Mouse (Mus musculus): ENCODE measurements around the gene Lyg1.

DNA sequence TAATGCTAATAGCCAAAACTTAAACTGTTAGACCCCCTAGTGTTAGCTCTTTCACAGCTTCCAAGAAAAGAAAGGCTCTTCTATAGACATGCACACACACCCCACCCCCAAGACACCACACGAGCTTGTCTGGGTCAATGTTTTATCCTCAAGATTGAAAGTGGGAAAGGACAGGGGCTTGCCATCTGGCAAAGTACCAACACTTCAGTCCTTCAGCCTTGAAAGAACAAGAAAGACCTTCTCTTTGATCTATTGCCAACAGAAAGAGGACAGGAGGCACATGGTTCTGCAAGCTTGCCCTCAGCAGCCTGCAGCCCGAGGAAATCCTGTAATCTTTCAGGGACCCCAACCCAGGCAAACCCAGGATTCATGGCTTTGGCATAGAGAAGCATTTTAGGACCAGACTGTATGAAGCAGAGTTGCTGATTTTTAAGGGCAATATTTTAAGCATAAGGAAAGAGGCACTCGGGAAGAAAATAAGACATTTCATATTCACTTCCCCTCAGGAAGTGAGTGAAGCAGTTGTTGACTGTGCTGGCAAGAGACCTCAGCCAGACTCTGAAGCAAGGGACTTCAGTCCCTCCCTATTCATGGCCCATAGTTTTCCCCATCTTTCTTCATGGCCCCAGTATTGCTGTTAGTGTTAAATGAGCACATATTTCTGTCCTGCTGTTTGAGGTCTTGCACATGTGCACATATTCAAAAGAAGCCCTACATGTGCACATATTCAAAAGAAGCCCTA is 698 bp downstream of the Lyg1 start:
- TF ChIP-seq CTCF (IDR thresholded peaks at IDR 0.05) (no peak), EP300 (IDR thresholded peaks at IDR 0.05) (no peak)
